Mouse (Mus musculus): ENCODE measurements at regions not wholly inside any gene's neighbourhood (a gene's known extent, or its start where the extent isn't known, plus 50 kb on each side); places are given as distances from the start of the nearest gene placed in this dataset.

- DNase-seq: no peak
Measured at GRCm38 (mm10) chr3:143919744-143920143, 285.3 kb downstream of the Lmo4 start.

GRCm38 (mm10) chr3:143914341-143915217 is 290.4 kb downstream of the Lmo4 start:
- DNase-seq: no peak

GRCm38 (mm10) chr3:143913044-143913574 is 291.9 kb downstream of the Lmo4 start:
- DNase-seq: no peak

GRCm38 (mm10) chr3:143912433-143912832 is 292.6 kb downstream of the Lmo4 start:
- no peak for DNase-seq

- no peak for DNase-seq
Measured at GRCm38 (mm10) chr3:143909341-143909740, 295.7 kb downstream of the Lmo4 start.

GRCm38 (mm10) chr3:143903421-143903820 is 301.6 kb downstream of the Lmo4 start:
- no peak for DNase-seq

GRCm38 (mm10) chr3:143880813-143881212 is 324.2 kb downstream of the Lmo4 start:
- no peak for DNase-seq

- DNase-seq: no peak
Measured at GRCm38 (mm10) chr3:143873876-143874275, 331.1 kb downstream of the Lmo4 start.

GRCm38 (mm10) chr3:143866521-143866920 is 338.5 kb downstream of the Lmo4 start:
- DNase-seq: no peak

- DNase-seq: no peak
Measured at GRCm38 (mm10) chr3:143865626-143866025, 339.4 kb downstream of the Lmo4 start.

- no peak for DNase-seq
Measured at GRCm38 (mm10) chr3:143864490-143864889, 340.5 kb downstream of the Lmo4 start.

GRCm38 (mm10) chr3:143862531-143862930 is 342.5 kb downstream of the Lmo4 start:
- DNase-seq: no peak

- no peak for DNase-seq
Measured at GRCm38 (mm10) chr3:143861866-143862265, 343.2 kb downstream of the Lmo4 start.

GRCm38 (mm10) chr3:143835611-143836240 is 369.3 kb downstream of the Lmo4 start:
- no peak for DNase-seq

- no peak for DNase-seq
Measured at GRCm38 (mm10) chr3:143834725-143835124, 370.3 kb downstream of the Lmo4 start.

- no peak for DNase-seq
Measured at GRCm38 (mm10) chr3:143823395-143823777, 381.6 kb downstream of the Lmo4 start.

- no peak for DNase-seq
Measured at GRCm38 (mm10) chr3:143822564-143823394, 382.2 kb downstream of the Lmo4 start.

GRCm38 (mm10) chr3:143807544-143807943 is 397.5 kb downstream of the Lmo4 start:
- no peak for DNase-seq

GRCm38 (mm10) chr3:143806940-143807339 is 398.1 kb downstream of the Lmo4 start:
- DNase-seq: no peak

GRCm38 (mm10) chr3:143797850-143798249 is 407.2 kb downstream of the Lmo4 start:
- DNase-seq: no peak

GRCm38 (mm10) chr3:143790905-143791304 is 414.1 kb downstream of the Lmo4 start:
- DNase-seq: no peak

- DNase-seq: no peak
Measured at GRCm38 (mm10) chr3:143789932-143790570, 415.0 kb downstream of the Lmo4 start.

- DNase-seq: no peak
Measured at GRCm38 (mm10) chr3:143786889-143787288, 418.1 kb downstream of the Lmo4 start.
